Mouse (Mus musculus) gastrocnemius, postnatal 36 days (tissue): ENCODE data around the gene Chat. TPM values are rescaled to one million over a fixed set of nuclear protein-coding genes. Genes with fewer than 3 reads are reported as not detected.

Experiments
- total RNA-seq, 2 experiments: library from RNA; stranded (reverse); gene quantifications; 2 replicates each; pipeline ENCODE4 v1.2.3; 2021

The Chat gene
- total RNA-seq, 2 experiments from 2014 or later = not detected

Other genes starting within 250 kb of the Chat start
- gene Ogdhl, start 144.0 kb downstream of the Chat start, total RNA-seq = under 1 TPM; 0.42 to 0.89 TPM
- gene 1700024G13Rik, start 77.6 kb downstream of the Chat start, total RNA-seq = not detected
- gene Slc18a3, start 1.1 kb downstream of the Chat start, total RNA-seq = not detected
- 1 to 10 TPM; 3.8 to 4.5 TPM for gene Ercc6, start 47.5 kb upstream of the Chat start, total RNA-seq
- gene Prrxl1, start 133.4 kb upstream of the Chat start, total RNA-seq = not detected
- gene 3425401B19Rik, start 219.3 kb upstream of the Chat start, total RNA-seq = 100 to 1,000 TPM; 268 to 399 TPM